Mouse (Mus musculus) left cerebral cortex, postnatal 10 days (tissue): ENCODE data around the gene Adm. TPM values are rescaled to one million over a fixed set of nuclear protein-coding genes. Genes with fewer than 3 reads are reported as not detected.

Experiments used
- DNase-seq, 2 experiments: peaks; one replicate each; pipeline ENCODE4 v3.0.0; 2021 to 2022; ENCODE audit warnings: low spot score in 2 of 2, mixed read lengths in 1 of 2; ENCODE audit errors: extremely low spot score in 1 of 2
- intact Hi-C: fragments of 180-260 bp; cut with DNase I; formaldehyde crosslinking; loops from one replicate; pipeline ENCODE4 v1.15.1; 2025
- total RNA-seq, 2 experiments: library from RNA; stranded (reverse); gene quantifications; 2 replicates each; pipeline ENCODE4 v1.2.3; 2021

The Adm gene
- total RNA-seq, 2 experiments from 2014 or later = 1.5 to 3.4 TPM

GRCm38 (mm10) chr7:110648455-110649085 lies 21.1 kb downstream of the Adm start:
- intact Hi-C loops = loop anchor here (5.0 kb wide), 1 partner anchor 154 kb away; no protein-coding TSS in a partner anchor
- DNase-seq = peak in 1 of 2 experiments; percentile 43

DNA sequence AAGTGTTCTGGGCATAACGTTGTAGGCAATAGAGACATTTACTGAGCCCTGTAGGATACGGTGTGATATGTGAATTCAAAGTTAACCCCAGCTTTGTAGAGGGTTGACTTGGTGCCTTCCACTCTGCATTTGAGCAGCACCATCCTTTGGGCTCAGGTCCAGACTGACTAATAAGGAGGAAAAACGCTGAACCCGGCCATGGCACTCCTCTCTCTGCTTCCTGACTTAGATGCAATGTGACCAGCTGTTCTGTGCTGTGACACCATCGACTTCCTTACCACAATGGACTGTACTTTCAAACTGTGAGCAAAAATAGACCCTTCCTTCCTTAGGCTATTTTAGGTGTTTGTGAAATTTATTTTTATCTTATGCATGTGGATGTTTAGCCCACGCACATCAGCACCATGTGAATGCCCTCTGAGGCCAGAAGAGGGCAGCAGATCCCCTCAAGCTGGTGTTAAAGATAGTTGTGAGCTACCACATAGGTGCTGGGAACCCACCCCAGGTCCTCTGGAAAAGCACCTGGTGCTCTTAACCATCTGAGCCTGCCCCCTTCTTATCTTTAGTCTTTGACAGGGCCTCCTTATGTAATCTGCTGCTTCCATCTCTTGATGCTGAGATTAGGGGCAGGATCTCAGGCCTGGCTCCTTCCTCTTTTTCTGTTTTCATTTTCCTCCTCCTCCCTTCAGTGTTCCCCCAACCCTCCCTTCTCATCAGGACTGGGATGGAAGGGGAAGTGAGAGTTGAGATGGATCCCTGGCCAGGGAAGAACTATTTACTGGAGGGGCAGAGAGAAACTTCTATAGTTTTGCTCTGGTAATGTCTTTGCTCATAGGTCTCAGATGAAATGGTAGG lies 21.9 kb downstream of the Adm start:
- DNase-seq = no peak
- intact Hi-C loops = loop anchor here (5.0 kb wide), 1 partner anchor 153 kb away; no protein-coding TSS in a partner anchor

GRCm38 (mm10) chr7:110650491-110650890 lies 23.0 kb downstream of the Adm start:
- intact Hi-C loops = no loop called here

GRCm38 (mm10) chr7:110651091-110651490 lies 23.6 kb downstream of the Adm start:
- no peak for DNase-seq
- intact Hi-C loops = no loop called here

More at GRCm38 (mm10) chr7:110650491-110650890, 23.0 kb downstream of the Adm start:
- no peak for DNase-seq

DNA sequence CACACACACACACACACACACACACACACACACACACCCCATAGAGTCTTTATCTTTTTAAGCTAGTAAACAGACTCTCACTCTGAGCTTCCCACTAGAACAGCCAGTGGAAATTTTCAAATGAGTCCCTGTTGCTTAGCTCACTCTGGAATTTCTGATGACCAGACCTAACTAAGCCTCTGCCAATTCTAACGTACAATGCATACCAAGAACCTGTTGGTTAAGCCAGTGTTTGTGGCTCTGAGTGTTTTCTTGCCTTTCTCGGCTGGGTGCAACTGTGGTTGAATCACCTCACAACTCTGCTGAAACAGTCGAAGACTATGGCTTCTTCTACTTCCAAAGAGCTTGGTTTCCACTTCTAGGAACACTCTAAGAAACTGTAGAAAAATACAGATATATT lies 27.8 kb downstream of the Adm start:
- DNase-seq = no peak
- intact Hi-C loops = no loop called here

DNA sequence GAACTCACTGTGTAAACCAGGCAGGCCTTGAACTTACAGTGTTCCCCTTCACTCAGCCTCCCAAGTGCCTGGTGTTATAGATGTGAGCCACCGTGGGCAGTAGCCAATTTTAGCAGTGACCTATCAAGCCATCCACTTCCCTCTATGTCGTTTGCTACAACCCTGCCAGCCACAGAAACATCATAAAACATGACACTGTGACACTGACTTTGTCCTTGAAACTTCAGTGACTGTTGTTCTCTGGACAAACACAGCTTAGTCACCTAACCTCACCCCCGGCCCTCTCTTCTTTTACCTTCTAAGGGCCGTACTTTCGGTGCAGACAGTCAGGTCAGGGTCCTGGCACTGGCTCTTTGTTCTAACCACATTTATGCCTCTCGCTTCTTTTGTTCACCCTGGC lies 28.5 kb downstream of the Adm start:
- intact Hi-C loops = no loop called here
- DNase-seq = no peak

- no peak for DNase-seq
- intact Hi-C loops = no loop called here
Observed at GRCm38 (mm10) chr7:110658378-110658928, 31.0 kb downstream of the Adm start.

- intact Hi-C loops = no loop called here
- no peak for DNase-seq
Observed at GRCm38 (mm10) chr7:110666537-110666936, 39.1 kb downstream of the Adm start.

- intact Hi-C loops = no loop called here
- peak in 1 of 2 experiments; percentile 36 for DNase-seq
Observed at GRCm38 (mm10) chr7:110668247-110668646, 40.8 kb downstream of the Adm start.

DNA sequence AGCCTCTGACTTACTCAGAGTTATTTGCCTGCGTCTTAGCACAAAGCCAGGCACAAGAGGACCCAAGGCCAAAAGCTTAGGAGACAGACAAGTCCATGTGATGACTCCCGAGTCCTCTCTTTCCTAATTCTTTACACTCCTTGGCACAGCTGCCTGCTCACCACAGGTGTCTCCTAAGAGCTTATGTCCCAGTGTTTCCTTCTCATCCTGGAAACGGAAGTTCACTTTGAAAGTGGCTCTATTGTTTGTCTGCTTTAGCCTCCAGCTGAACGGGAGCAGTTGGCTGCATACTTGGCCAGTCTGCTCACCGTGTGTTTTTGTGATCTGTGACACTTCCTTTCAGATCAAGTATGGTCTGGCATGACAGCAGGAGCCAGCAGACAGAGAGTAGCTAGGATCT lies 41.3 kb downstream of the Adm start:
- DNase-seq = peak in 1 of 2 experiments; percentile 59

GRCm38 (mm10) chr7:110671121-110671680 lies 43.7 kb downstream of the Adm start:
- intact Hi-C loops = no loop called here
- DNase-seq = no peak

More for the DNA sequence above, 41.3 kb downstream of the Adm start:
- intact Hi-C loops = no loop called here

Other genes with a start within 250 kb of the Adm start
- gene Sbf2, start 12.7 kb upstream of the Adm start, total RNA-seq = 10 to 100 TPM; 78.8 to 81.4 TPM
- gene Ampd3, start 140.5 kb downstream of the Adm start, total RNA-seq = 10 to 100 TPM; 23.4 to 28.3 TPM
- 10 to 100 TPM; 80.4 to 98.7 TPM for gene Rnf141, start 216.8 kb downstream of the Adm start, total RNA-seq
- 1 to 10 TPM; 1.2 to 2.7 TPM for gene Lyve1, start 235.6 kb downstream of the Adm start, total RNA-seq